Mouse (Mus musculus): ENCODE results near the gene Rnf6.

- TF ChIP-seq CTCF (IDR thresholded peaks at IDR 0.05; ENCODE audit: low read depth) (no peak), EP300 (IDR thresholded peaks at IDR 0.05; ENCODE audit: low read depth) (no peak)
Measured at GRCm38 (mm10) chr5:146221722-146222121, 367 bp upstream of the Rnf6 start.
